Mouse (Mus musculus) thymus, adult 2 months (tissue): ENCODE measurements around the gene Kif13a.

Experiments
- CTCF ChIP-seq: fragments of 200-500 bp; IDR thresholded peaks from 2 replicates; pipeline ENCODE4 v1.5.1; 2012; ENCODE audit warnings: mild to moderate bottlenecking, control low read depth, low read length, moderate library complexity, borderline replicate concordance; ENCODE audit not compliant: control insufficient read depth, poor library complexity, insufficient read depth; ENCODE audit errors: extremely low read depth
- POLR2A ChIP-seq: fragments of 200-500 bp; IDR thresholded peaks from 2 replicates; pipeline ENCODE4 v1.6.1; 2012; ENCODE audit warnings: mild to moderate bottlenecking, low read length, control low read depth, moderate library complexity; ENCODE audit not compliant: control insufficient read depth, poor library complexity, insufficient read depth; ENCODE audit errors: extremely low read depth

DNA sequence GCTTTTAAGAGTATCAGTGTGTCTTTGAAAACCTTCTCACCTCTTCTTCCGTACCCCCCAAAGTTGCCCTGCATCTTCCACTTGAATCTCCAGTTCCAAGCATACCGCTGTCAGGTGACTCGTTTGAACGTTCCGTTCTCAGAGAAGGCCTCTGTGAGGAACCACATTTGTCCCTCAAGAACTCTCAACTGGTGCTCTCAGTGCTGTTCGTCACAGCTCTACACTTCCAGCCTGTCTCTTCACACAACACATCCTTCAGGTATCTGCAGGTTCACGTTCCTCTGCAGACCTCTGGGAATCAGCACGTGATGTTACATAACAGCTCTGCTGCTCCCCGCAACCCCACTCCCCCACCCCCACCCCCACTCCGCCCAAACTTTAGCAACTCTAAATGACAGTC lies 4.4 kb upstream of the Kif13a start:
- TF ChIP-seq CTCF: no peak
- no peak for TF ChIP-seq POLR2A
